Mouse (Mus musculus): ENCODE results near the gene Kif2a.

DNA sequence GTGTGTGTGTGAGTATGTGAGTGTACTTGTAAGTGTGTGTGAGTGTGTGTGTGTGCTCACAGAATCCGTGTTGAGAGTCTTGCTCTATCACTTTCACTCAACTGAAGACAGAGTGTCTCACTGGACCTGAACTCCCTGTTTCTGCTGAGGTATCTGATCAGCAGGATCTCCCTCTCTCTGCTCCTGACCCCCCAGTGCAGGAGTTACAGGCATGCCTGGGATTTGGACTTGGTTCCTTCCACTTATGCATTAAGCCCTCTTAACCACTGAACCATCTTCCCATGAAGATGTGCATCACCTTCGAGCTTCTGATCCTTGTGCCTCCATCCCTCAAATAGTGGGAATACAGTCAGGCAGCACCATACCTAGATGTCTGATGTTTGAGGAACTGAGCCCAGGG, 42.3 kb upstream of the Kif2a start:
- TF ChIP-seq CHD2 (IDR thresholded peaks at IDR 0.05; ENCODE audit: low read depth, low read length) (no peak), ZC3H11A (IDR thresholded peaks at IDR 0.05; ENCODE audit: borderline replicate concordance, low read depth, low read length) (no peak), MAFK (IDR thresholded peaks at IDR 0.05; ENCODE audit: insufficient read depth, low read depth, low read length) (no peak)
